Mouse (Mus musculus): ENCODE measurements around the gene Hnrnpu. TPM values are rescaled to one million over a fixed set of nuclear protein-coding genes. Genes with fewer than 3 reads are reported as not detected.

Gene Hnrnpu
- polyA plus RNA-seq, 1 experiment from 2014 or later: 131 TPM

- Histone ChIP-seq H3K9me3 (ENCODE audit: control insufficient read depth) (no peaks in the 10 kb centered on the region), H3K9ac (ENCODE audit: low read depth, low read length) (peak overlapping the region; percentile 90), H3K27ac (ENCODE audit: low read depth, low read length) (peak overlapping the region; percentile 100), H3K4me1 (replicated peaks; ENCODE audit: control insufficient read depth, insufficient read depth, low read length) (0 out of 2 replicates have a peak, but pooled peaks cover 2% of the 10 kb centered on the region), H3K36me3 (ENCODE audit: control insufficient read depth, insufficient read depth) (peaks cover 29% of the 10 kb centered on the region), H3K4me2 (replicated peaks; ENCODE audit: low read depth) (peak overlapping the region; percentile 69), H3K4me3 (ENCODE audit: low read depth, low read length) (peak overlapping the region; percentile 65), H3K27me3 (replicated peaks; ENCODE audit: control insufficient read depth, insufficient read depth, low read length) (no peaks in the 10 kb centered on the region)
- no peak for TF ChIP-seq CTCF (IDR thresholded peaks at IDR 0.05; ENCODE audit: low read depth)
- no peak for ATAC-seq
- WGBS: 1% methylated on average over 12 of the region's 12 CpGs
Observed at GRCm38 (mm10) chr1:178319295-178320037, 18.1 kb downstream of the Hnrnpu start.

DNA sequence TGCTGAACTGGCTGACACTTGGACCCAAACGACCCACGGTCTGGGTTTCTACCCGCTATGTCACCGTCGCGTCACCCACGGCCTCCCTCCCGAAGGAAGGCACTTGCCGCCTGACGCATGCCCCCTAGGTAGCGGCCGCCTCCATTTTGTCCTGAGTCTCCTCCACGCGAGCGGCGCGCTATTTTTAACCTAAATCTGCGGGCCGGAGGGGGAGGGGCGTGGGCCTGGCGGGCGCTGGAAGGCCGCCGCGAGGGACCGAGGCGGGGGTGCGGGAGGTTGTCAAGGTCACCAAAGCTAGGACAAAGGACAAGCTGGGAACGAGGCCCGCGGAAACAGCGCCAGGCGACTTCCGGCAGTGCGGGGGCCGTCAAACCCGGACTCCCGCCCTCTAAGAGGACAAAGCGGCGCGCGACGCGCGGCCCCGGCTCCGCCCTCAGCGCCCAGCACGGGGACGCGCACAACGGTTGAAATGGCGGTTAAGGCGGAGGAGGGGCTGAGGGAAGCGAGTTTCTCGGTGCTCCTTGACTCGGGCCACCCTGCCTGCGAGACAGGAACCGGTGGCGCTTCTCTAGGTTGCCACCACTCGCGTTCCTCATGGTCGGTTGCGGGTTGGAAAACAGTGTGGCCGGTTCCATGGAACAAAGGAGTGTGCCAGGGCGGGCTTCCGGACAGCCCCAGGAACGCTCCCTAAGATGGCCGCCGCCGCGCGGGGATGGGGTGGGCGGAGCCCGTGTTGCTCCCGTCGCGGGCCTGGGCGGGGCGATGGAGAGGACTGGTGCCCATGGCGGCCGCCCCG is 19.0 kb downstream of the Hnrnpu start, which contains the start of gene Cox20:
Cox20 (plus strand) TSS at position 742 of the 796 bp plus-strand sequence.
- WGBS: under 1% methylated on average over 83 of the region's 83 CpGs

GRCm38 (mm10) chr1:178318002-178318388 is 19.6 kb downstream of the Hnrnpu start:
- Histone ChIP-seq H3K4me2 (replicated peaks; ENCODE audit: low read depth) (peak overlapping the region; percentile 69), H3K9ac (ENCODE audit: low read depth, low read length) (peak overlapping the region; percentile 90), H3K4me1 (replicated peaks; ENCODE audit: control insufficient read depth, insufficient read depth, low read length) (0 out of 2 replicates have a peak, but pooled peaks cover 2% of the 10 kb centered on the region), H3K27ac (ENCODE audit: low read depth, low read length) (peak overlapping the region; percentile 100), H3K27me3 (replicated peaks; ENCODE audit: control insufficient read depth, insufficient read depth, low read length) (no peaks in the 10 kb centered on the region), H3K36me3 (ENCODE audit: control insufficient read depth, insufficient read depth) (peaks cover 21% of the 10 kb centered on the region), H3K9me3 (ENCODE audit: control insufficient read depth) (no peaks in the 10 kb centered on the region), H3K4me3 (ENCODE audit: low read depth, low read length) (peak overlapping the region; percentile 65)
- ATAC-seq: peak; percentile 60
- no peak for TF ChIP-seq CTCF (IDR thresholded peaks at IDR 0.05; ENCODE audit: low read depth)
- WGBS: under 1% methylated on average over 17 of the region's 17 CpGs

More for the DNA sequence above, 19.0 kb downstream of the Hnrnpu start, which contains the start of gene Cox20:
- Histone ChIP-seq H3K36me3 (ENCODE audit: control insufficient read depth, insufficient read depth) (peaks cover 27% of the 10 kb centered on the region), H3K9ac (ENCODE audit: low read depth, low read length) (peak within 1 kb of the TSS; percentile 90), H3K4me2 (replicated peaks; ENCODE audit: low read depth) (peak within 1 kb of the TSS; percentile 69), H3K27ac (ENCODE audit: low read depth, low read length) (peak within 1 kb of the TSS; percentile 100), H3K4me3 (ENCODE audit: low read depth, low read length) (peak within 1 kb of the TSS; percentile 65), H3K4me1 (replicated peaks; ENCODE audit: control insufficient read depth, insufficient read depth, low read length) (0 out of 2 replicates have a peak, but pooled peaks cover 2% of the 10 kb centered on the region), H3K9me3 (ENCODE audit: control insufficient read depth) (no peaks in the 10 kb centered on the region), H3K27me3 (replicated peaks; ENCODE audit: control insufficient read depth, insufficient read depth, low read length) (no peaks in the 10 kb centered on the region)
- ATAC-seq: peak; percentile 96
- peak; percentile 22; the same call in 1 of the 2 replicates for TF ChIP-seq CTCF (IDR thresholded peaks at IDR 0.05; ENCODE audit: low read depth)

- peaks cover 16% of the 10 kb centered on the region for H3K36me3 ChIP-seq (ENCODE audit: control insufficient read depth, insufficient read depth)
Observed at GRCm38 (mm10) chr1:178317275-178318001, 20.2 kb downstream of the Hnrnpu start.

DNA sequence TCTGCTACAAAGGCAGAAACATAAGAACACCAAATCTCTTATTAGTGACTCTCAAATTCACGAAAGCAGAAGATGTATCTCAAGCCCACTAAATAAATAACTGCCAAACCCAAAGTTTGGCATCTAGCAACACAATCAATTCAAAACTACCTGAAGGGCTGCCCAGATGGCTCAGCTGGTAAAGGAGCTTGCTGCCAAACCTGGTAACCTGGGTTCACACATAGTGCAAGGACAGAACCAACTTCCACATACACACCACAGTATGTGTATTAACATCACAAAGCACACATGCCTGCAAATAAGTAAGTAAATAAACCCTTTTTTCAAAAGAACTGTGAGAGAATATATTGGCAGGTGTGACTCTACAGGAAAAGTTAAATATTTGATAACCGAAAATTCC is 23.4 kb downstream of the Hnrnpu start:
- no peak for ATAC-seq
- no peaks in the 10 kb centered on the region for H3K36me3 ChIP-seq (ENCODE audit: control insufficient read depth, insufficient read depth)
- 89% methylated on average over 2 of the region's 2 CpGs for WGBS

More at GRCm38 (mm10) chr1:178317275-178318001, 20.2 kb downstream of the Hnrnpu start:
- no peak for TF ChIP-seq CTCF (IDR thresholded peaks at IDR 0.05; ENCODE audit: low read depth)
- H3K27me3 ChIP-seq (replicated peaks; ENCODE audit: control insufficient read depth, insufficient read depth, low read length): no peaks in the 10 kb centered on the region
- ATAC-seq: no peak
- peak overlapping the region; percentile 69 for H3K4me2 ChIP-seq (replicated peaks; ENCODE audit: low read depth)
- peak overlapping the region; percentile 90 for H3K9ac ChIP-seq (ENCODE audit: low read depth, low read length)
- WGBS: 32% methylated on average over 10 of the region's 10 CpGs
- H3K4me3 ChIP-seq (ENCODE audit: low read depth, low read length): peak overlapping the region; percentile 65
- peak overlapping the region; percentile 100; the same call in 1 of the 2 replicates for H3K27ac ChIP-seq (ENCODE audit: low read depth, low read length)
- H3K4me1 ChIP-seq (replicated peaks; ENCODE audit: control insufficient read depth, insufficient read depth, low read length): 0 out of 2 replicates have a peak, but pooled peaks cover 2% of the 10 kb centered on the region
- H3K9me3 ChIP-seq (ENCODE audit: control insufficient read depth): no peaks in the 10 kb centered on the region

More for the DNA sequence above, 23.4 kb downstream of the Hnrnpu start:
- TF ChIP-seq CTCF (IDR thresholded peaks at IDR 0.05; ENCODE audit: low read depth): no peak
- Histone ChIP-seq H3K4me1 (replicated peaks; ENCODE audit: control insufficient read depth, insufficient read depth, low read length) (no peaks in the 10 kb centered on the region), H3K9ac (ENCODE audit: low read depth, low read length) (no peak overlapping the region), H3K4me2 (replicated peaks; ENCODE audit: low read depth) (no peak overlapping the region), H3K27me3 (replicated peaks; ENCODE audit: control insufficient read depth, insufficient read depth, low read length) (no peaks in the 10 kb centered on the region), H3K4me3 (ENCODE audit: low read depth, low read length) (no peak overlapping the region), H3K27ac (ENCODE audit: low read depth, low read length) (no peak overlapping the region), H3K9me3 (ENCODE audit: control insufficient read depth) (no peaks in the 10 kb centered on the region)

Data from intestine, postnatal 0 days (tissue).